Mouse (Mus musculus) mouse embryonic stem cell (cell line): ENCODE data around the gene Ppp1r9a.

Experiments
- in situ Hi-C, 2 experiments: fragments of 300-500 bp; cut with MboI; formaldehyde crosslinking; loops; 1 replicate in 1 of 2; 3 replicates in 1 of 2; pipeline ENCODE4 v1.14.3; 2019 to 2020; ENCODE audit warnings: low sequenced_read_pairs in 2 of 2, low pct_unique_long_range_greater_than_20kb in 1 of 2, mixed read lengths in 1 of 2; ENCODE audit not compliant: unreplicated experiment in 1 of 2

Gene Ppp1r9a

DNA sequence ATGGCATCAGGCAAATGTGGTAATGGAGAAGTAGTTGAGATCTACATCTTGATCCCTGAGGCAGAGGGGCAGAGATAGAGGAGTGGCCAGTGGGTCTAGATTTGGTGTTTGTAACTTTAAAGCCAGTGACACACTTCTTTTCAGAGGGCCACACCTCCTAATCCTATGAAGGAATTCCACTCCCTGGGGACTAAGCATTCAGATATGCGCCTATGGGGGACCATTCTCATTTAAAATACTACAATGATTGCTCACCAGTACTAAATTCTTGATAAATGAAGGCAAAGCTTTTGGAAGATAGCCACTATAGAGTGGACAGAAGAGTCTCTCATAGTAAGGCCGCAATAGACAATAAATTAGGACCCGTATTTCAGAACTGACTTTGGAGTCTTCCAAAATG is 124.1 kb downstream of the Ppp1r9a start:
- in situ Hi-C loops: no loop called here

DNA sequence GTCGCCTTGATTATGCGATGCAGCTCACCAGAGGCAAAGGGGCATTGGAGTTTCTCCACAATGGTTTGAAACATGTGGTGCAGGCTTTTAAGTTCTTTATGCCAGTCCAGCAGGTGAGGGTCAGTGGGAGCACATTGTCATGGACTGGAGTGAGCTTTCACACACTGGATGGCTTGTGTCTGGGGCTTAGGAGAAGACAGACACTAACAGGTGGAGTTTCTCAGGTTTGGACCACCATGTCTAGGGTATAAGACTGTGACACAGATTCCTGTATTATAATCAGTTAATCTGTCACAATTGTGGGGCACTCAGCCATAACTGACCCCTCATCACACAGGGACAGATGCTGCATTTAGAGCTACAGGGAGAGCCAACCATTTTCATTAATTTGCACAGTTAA is 124.5 kb downstream of the Ppp1r9a start:
- in situ Hi-C loops: no loop called here

DNA sequence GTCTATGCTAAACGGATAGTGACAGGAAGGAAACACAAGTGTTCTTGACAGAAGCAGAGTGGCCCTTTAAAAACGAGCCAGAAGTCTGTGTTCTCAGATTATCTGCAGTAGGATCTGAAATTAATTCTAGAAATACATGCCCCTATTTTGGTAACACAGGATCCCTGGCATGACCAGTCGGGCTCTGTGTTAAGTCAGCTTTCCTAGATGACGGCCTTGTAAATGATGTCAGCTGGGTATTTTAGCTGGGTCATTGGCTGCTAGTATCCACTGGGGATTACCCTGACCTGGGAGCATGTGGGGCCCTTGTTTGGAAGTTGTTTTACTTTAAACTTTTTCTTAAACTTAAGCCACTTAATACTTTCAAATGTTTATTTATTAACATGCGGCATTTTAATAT is 125.1 kb downstream of the Ppp1r9a start:
- in situ Hi-C loops: no loop called here

DNA sequence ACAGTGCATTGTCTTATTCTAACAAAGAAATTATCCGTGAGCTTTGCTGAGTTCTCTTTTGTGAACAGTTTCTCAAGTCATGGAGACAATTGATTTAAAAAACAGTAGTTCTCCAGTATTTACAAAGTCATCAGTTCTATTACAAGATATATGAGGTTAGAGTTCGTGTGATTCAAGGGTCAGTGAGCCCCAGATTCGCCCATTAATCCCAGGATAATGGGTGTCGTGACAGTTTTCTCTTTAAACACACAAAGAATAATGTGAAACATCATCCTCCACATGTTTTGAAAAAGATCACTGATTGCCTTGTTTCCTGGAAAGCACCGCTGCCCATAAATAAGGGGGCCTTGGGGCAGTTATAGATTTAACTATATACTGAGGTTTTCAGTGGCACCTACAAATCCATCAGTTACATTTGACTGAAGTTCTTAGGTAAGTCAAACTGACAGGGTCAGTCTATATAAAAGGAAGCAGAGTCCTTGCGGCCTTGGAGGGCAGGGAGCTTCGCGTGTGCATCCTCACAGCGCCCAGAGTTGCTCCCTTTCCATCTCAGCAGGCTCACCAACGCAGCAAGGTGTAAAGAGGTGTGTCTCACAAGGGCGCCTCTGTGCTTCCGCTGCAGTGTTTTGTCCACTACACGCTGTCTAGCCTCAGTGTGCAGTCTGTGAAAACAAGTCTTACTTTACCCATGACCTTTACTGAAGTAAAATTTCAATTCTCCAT is 126.6 kb downstream of the Ppp1r9a start:
- in situ Hi-C loops: no loop called here

DNA sequence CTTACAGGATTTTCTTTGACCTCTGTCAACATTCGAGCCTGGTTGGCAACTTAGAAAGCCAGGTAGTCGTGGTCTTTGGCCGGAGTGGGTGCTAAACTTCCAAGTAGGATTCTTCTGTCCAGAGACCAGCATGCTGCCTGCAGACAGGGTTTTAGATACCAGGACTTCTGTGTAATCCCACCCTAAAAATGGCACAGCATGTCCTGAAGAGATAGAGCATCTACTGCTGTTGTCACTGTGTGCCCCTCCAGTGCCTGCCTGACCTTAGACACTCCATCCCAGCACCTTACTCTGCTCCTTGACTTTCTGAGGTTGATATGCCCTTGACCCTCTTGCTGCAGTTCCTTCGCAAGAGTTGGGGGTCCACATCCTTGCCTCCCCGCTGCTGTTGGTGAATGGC is 127.2 kb downstream of the Ppp1r9a start:
- in situ Hi-C loops: no loop called here

DNA sequence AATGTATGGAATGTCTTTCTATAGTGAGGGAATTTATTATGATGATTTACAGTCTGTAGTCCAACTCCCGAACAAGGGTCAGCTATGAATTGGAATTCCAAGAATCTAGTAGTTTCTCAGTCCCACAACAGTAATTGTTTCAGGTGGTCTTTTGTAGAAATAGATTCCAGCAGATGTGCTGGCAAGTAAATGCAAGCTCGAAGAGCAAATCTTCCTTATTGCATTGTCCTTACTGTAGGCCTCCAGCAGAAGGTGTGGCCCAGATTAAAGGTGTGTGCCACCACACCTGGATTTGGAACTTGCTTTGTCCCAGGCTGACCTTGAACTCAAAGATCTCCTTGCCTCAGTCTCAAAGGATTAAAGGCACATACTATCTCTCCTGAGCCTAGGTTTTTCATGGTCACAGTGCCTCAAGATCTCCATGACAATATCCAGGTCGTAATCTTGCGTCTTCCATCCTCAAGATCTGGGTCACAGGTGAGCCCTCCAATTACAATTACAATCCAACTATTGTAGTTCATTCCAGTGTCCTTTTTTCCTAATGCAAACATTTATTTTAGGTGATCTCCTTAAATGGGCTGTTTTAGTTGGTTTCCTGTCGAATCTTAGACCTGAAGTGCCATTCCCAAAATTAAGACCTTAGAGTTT is 130.4 kb downstream of the Ppp1r9a start:
- in situ Hi-C loops: no loop called here

DNA sequence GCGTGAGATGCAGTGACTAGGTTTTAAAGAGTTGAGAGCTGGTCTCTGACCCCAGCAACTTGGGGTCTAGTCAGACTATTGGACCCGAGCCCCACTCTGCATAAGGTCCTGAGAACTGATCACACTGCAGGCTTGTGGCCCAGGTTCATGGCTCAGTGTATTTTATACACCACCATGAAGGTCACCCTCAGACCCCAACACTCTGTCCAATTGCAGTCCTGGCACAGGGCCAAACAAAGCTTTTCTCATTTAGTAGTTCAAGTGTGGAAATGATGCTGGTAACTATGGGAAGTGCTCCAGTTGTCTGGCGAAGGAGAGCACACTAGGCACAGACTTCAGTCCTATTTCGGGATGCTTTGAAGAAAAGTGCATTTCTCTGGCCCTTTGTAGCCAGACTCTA is 134.5 kb downstream of the Ppp1r9a start:
- in situ Hi-C loops: no loop called here

DNA sequence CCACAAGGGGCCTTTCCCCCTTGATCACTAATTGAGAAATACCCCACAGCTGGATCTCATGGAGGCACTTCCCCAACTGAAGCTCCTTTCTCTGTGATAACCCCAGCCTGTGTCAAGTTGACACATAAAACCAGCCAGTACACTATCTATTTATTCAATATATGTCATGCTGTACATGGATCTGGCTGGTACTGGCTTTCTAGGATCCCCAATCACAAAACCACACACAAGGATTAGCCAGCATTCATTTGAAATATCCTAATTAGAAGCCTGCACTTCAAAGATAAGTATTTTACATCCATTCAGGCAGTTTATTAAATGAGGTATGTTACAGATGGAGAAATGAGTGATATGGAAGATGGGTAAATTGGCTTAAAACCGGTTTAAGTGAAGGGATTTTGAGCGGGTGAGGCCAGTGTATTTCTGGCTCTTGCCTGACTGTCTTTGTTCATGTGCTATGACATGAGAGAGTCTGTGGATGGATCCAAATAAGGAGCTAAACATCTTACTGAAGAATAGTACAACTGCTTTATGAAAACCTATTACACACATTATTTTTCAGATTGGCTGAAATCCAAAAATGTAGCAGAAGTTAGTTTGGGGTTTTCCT is 135.5 kb downstream of the Ppp1r9a start:
- in situ Hi-C loops: no loop called here

DNA sequence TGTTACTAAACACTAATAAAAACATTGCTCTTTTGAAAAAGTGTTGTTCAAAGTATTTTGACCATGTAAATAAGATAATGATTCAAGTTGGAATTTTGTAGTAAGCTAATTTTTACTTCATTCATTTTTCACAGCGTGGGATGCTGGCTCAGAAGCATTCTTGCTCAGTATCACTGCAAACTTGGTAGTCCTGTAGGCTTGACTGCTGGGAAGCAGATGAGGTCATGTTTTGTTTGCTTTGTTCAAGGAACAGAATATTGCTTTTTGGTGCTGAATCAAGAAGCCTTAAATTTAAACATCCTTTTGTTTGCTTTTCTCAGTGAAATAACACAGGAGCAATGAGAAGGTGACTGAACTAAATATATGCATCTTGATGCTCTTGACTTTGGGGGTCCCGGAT is 136.6 kb downstream of the Ppp1r9a start:
- in situ Hi-C loops: no loop called here

DNA sequence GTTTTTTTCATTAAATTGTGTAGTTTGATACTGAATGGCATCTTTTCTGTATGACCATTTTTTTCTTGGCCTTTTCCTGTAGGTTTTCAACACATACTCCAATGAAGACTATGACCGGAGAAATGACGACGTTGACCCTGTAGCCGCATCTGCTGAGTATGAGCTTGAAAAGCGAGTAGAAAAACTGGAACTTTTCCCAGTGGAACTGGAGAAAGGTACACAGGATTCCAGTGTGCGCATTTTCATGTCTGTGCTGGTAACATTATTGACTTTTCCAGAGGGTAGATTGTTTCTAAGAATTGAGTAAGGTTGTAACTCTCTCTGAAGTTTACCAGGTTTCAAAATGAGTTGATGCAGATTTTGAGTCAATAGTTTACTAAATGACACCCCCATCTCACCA is 143.1 kb downstream of the Ppp1r9a start:
- in situ Hi-C loops: no loop called here

DNA sequence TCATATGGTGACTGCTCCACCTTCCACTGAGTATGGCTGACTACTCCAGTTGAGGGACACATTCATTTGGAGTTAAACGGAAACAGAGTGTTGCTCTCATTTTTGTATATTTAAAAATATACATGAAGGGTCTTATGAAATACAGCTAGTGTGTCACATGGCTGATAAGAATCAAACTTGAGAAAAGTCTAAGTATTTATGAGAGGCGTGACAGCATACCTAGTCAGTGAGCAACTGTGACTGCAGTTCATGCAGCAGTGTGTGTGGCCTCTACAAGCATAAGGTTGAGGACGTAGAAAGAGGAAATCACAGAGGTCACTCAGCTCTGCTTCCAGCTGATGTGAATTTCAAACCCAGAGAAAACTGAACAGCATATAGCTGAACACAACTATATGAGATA is 145.3 kb downstream of the Ppp1r9a start:
- in situ Hi-C loops: no loop called here

DNA sequence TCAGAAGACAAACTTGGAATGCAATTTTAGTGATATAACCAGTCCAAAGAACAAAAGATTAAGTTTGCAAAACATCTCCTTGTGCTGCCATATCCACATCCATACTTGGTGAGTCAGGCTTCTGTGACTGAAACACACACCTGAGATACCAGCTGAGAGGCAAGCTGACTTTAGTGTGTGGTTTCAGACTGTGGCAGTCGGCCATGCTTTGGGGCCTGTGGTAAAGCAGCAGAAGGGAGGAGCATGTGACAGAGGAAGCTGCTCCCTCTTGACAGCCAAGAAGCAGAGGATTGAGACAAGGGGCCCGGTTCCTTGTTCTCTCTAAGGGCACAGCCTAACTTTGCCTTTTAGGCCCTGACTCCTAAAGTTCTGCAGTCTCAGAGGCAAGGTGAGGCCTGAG is 149.6 kb downstream of the Ppp1r9a start:
- in situ Hi-C loops: no loop called here

DNA sequence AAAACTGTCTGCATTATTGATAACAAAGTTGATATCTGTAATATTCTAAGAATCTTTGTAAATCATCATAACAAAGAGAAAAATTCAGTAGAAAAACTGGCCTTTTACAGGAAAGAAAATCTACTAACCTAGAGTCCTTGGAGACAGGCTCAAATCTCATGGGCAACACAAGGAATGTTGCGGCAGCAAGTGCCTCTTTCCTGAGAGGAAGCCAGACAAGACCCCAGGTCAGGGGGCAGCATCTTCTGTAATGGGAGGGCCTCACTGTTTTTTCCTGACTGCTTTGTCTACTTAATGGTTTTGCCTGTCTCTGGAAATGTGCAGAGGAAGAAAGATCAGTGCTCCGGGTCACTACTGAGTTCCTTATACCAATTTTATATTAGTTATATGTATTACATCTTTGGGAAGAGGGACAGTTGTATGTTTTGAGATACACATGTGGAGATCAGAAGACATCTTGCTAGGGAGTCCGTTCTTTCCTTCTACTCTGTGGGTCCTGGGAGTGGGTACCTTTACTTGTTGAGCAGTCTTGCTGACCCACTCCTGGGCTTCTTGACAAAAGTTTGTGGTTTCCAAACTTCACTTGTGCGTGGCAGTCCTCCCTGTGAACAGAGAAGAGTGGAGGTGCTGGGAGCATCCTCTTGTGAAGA is 151.9 kb downstream of the Ppp1r9a start:
- in situ Hi-C loops: no loop called here

DNA sequence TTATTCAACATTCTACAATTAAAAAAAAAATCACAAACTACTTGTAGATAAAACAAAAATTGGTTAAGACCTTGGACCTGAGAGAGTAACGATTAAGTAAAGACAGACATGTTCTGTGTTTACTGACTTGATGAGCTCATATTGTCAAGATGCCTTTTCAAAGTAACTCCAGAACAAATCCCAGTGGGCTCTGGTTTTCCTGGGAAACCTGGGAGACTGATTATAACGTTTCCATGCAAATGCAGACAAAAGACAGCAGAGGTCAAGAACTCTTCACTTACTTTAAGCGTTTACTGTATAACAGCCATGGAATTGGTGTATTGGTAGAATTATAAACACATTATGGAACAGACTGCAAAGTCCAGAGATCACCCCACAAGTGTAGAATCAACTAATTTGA is 172.0 kb downstream of the Ppp1r9a start:
- in situ Hi-C loops: no loop called here

DNA sequence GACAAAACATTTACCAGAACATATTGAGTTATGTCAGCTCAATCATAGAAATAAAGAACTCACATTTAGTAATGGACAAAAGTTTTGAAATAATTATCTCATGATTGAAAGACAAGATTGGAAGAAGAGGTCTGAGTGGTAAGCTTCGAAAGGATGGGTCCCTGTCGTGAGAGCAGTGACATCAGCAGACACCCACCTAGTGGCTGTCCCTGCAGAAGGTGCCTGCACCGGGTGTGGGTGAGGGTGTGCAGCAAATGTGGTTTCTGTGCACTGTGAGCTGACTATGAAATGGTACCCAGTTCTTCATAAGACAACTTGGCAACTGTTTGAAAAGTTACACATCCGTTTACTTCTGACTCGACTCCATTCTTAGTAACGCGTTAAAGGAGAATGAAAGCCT is 173.0 kb downstream of the Ppp1r9a start:
- in situ Hi-C loops: no loop called here

DNA sequence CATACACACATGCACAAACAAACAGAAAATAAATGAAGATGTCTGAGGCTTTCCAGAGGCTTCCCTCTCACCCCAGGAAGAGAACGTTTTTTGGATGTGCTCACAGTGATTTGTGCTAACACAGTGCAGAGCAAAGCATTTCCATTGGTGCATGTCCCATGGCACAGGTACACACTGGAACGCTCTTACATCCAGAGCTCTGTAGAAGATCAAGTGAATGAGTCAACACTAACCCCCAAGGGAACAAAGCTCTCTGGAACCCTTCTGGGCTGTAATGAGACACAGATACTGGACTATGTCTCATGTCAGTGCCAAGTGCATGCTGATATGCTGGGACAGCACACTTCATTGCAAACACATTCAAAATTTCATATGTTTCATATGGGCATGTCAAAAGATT is 175.3 kb downstream of the Ppp1r9a start:
- in situ Hi-C loops: no loop called here

DNA sequence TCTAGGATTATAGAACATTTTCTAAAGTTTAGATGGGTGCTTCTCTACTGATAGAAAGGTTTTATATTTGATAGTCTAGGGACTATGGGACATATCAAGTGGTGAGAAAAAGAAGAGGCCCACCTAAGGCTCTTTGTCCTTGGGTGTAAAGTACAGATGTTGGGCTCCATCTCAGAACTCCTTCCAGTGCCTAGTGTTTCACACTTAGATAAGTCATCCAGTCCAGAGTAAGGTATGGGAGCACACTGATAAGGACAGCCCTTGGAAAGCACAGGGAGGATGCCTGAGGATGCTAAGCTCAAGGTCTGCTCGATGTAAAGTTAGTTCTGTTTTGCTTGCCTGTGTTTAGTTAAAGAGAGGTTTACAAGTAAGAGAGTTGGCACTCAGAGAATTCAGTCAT is 176.4 kb downstream of the Ppp1r9a start:
- in situ Hi-C loops: no loop called here

DNA sequence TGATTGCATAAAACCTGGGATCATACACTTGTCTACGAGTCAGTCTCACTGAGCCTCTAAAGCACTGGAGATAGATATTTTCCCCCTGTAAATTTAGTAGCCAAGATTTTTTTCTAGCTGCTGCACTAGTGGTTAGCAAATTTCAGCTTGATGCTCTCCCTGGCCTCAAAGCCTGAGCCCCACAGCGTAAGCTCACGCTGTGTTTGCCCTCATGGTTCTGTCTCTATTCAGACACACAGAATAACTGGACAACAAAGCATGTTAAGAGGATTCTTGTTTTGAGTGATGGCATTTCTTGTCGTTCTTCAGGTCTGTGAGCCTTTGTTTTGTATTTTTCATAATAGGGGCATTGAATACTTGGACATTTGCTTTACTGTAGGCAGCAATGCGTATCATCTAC is 177.4 kb downstream of the Ppp1r9a start:
- in situ Hi-C loops: no loop called here

DNA sequence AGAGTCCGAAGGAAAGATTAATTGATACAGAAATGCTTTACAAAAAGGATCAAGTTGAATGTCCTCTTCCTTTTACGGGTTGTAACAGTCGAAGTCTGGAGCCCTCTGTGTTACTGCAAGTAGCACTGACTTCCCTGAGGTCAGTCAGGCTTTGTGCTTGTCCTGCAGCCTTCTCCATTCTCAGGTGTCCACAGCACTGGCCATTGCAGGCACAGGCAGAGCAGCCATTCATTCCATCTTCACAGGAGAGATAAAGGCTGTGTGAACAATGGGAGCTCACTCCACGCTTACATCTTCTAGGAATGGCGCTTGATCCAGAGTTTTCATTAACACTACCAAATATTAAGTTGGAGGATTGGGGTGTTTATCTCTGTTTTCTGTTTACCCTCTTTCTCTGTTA is 177.8 kb downstream of the Ppp1r9a start:
- in situ Hi-C loops: no loop called here

DNA sequence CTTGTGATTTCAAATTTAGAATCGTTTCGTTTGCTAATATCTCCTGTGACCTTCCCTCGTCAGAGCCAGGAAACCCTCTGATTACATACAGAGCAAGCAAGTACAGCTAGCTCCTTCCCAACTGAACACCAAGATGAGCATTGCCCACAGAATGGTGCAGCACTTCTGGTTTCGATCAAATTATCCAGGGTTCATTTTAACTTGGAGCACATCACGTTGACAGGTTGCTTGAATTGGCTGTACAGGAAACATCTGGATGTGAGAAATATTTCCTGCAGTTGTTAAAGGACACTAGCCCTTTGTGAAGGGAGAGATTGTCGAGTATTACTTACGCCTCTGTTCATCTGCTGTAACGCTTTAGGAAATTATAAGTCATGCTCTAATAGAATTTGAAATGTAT is 178.4 kb downstream of the Ppp1r9a start:
- in situ Hi-C loops: no loop called here
